Mouse (Mus musculus): ENCODE measurements around the gene Arhgap27. TPM values are rescaled to one million over a fixed set of nuclear protein-coding genes. Genes with fewer than 3 reads are reported as not detected.

Gene Arhgap27
- polyA plus RNA-seq, 1 experiment from 2014 or later: 18.2 TPM

DNA sequence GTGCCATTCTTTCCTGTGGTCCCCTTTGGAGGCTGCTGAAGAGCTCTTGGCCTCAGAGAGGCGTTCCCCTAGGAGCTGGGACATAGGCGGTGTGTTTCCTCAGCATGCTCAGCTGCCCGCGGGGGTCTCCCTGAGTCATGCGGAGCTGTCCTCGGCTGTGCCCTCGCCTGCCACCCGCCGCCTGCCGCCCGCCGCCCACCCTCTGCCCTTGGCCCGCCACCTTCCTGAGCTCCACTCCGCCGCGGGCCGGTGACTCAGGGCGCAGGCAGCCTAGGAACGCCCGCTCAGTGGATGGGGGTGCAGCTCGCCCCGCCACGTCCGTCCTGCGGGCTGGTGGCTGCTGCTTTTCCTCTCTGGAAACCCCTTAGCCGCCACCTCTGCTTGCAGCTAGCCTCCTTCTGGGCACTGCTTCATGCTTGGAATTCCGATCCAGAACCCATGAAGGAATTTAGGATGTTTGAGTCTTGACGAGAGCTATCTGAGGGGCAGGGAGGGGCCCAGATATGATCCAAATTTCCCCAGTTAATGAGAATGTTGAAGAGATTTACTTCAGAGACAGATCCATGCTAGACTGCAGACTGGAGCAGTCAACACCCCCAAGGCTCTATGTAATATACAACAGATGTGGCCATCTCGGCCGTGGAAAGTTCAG, 51.4 kb downstream of the Arhgap27 start:
- DNase-seq (ENCODE audit: low spot score): peak; percentile 79
- no peaks in the 10 kb centered on the region for H3K36me3 ChIP-seq (ENCODE audit: control insufficient read depth, insufficient read depth, low read length)
- H3K9ac ChIP-seq (ENCODE audit: low read length): peak overlapping the region; percentile 63
- H3K4me1 ChIP-seq (replicated peaks; ENCODE audit: control insufficient read depth, insufficient read depth): peaks cover 2% of the 10 kb centered on the region; the same call in 1 of the 2 replicates
- H3K4me2 ChIP-seq (replicated peaks; ENCODE audit: low read depth): peak overlapping the region; percentile 67
- ATAC-seq (ENCODE audit: low FRiP score, low TSS enrichment): peak; percentile 79
- TF ChIP-seq CTCF (IDR thresholded peaks at IDR 0.05; ENCODE audit: low read depth) (peak; percentile 6; the same call in 1 of the 2 replicates), EP300 (optimal IDR thresholded peaks at IDR 0.05) (no peak)
- H3K4me3 ChIP-seq (ENCODE audit: low read depth, low read length): peak overlapping the region; percentile 23
- H3K27ac ChIP-seq (replicated peaks): peak overlapping the region; percentile 67
- H3K27me3 ChIP-seq (ENCODE audit: control insufficient read depth, insufficient read depth, low read length): no peaks in the 10 kb centered on the region
- 3% methylated on average over 27 of the region's 30 CpGs for WGBS
- H3K9me3 ChIP-seq (ENCODE audit: control insufficient read depth, low read length): no peaks in the 10 kb centered on the region

DNA sequence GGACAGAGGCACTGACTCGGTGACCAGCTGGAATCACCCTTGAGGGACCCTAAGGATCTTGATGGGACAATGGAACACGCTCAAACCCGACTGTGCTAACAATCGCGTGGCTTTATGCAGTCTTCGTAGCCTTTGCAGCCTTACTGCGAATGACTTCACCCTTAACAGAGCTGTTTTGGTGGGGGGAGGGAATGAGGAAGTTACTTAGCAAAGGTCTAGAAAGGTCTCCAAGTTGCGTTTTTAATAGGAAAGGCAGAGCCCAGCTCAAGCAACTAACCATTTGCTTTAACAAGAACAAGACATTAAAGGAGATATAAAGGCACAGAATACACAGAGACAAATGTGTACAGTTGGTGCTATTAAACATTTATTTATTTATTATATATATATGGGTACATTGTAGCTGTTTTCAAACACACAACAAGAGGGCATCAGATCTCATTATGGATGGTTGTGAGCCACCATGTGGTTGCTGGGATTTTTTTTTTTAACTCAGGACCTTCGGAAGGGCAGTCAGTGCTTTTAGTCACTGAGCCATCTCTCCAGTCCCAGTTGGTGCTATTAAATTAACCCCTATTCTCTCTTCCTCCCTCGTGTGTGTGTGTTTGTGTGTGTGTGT, 53.4 kb downstream of the Arhgap27 start:
- Histone ChIP-seq H3K9ac (ENCODE audit: low read length) (no peak overlapping the region), H3K4me2 (replicated peaks; ENCODE audit: low read depth) (no peak overlapping the region), H3K4me1 (replicated peaks; ENCODE audit: control insufficient read depth, insufficient read depth) (peaks cover 2% of the 10 kb centered on the region; the same call in 1 of the 2 replicates), H3K27ac (replicated peaks) (no peak overlapping the region), H3K4me3 (ENCODE audit: low read depth, low read length) (no peak overlapping the region), H3K36me3 (ENCODE audit: control insufficient read depth, insufficient read depth, low read length) (no peaks in the 10 kb centered on the region), H3K9me3 (ENCODE audit: control insufficient read depth, low read length) (no peaks in the 10 kb centered on the region), H3K27me3 (ENCODE audit: control insufficient read depth, insufficient read depth, low read length) (no peaks in the 10 kb centered on the region)
- WGBS: 61% methylated on average over 10 of the region's 10 CpGs
- ATAC-seq (ENCODE audit: low FRiP score, low TSS enrichment) (no peak), DNase-seq (ENCODE audit: low spot score) (no peak)
- TF ChIP-seq EP300 (optimal IDR thresholded peaks at IDR 0.05): no peak

- no peak for DNase-seq (ENCODE audit: low spot score)
- peaks cover 2% of the 10 kb centered on the region; the same call in 1 of the 2 replicates for H3K4me1 ChIP-seq (replicated peaks; ENCODE audit: control insufficient read depth, insufficient read depth)
- no peak overlapping the region for H3K27ac ChIP-seq (replicated peaks)
- no peaks in the 10 kb centered on the region for H3K9me3 ChIP-seq (ENCODE audit: control insufficient read depth, low read length)
- no peak overlapping the region for H3K4me2 ChIP-seq (replicated peaks; ENCODE audit: low read depth)
- ATAC-seq (ENCODE audit: low FRiP score, low TSS enrichment): peak; percentile 33; the same call in 1 of the 2 replicates
- WGBS: 41% methylated on average over 8 of the region's 8 CpGs
- H3K27me3 ChIP-seq (ENCODE audit: control insufficient read depth, insufficient read depth, low read length): no peaks in the 10 kb centered on the region
- no peak overlapping the region for H3K4me3 ChIP-seq (ENCODE audit: low read depth, low read length)
- no peaks in the 10 kb centered on the region for H3K36me3 ChIP-seq (ENCODE audit: control insufficient read depth, insufficient read depth, low read length)
- no peak overlapping the region for H3K9ac ChIP-seq (ENCODE audit: low read length)
- TF ChIP-seq EP300 (optimal IDR thresholded peaks at IDR 0.05): no peak
- no peak for TF ChIP-seq CTCF (IDR thresholded peaks at IDR 0.05; ENCODE audit: low read depth)
Observed at GRCm38 (mm10) chr11:103307910-103308309, 55.6 kb downstream of the Arhgap27 start.

DNA sequence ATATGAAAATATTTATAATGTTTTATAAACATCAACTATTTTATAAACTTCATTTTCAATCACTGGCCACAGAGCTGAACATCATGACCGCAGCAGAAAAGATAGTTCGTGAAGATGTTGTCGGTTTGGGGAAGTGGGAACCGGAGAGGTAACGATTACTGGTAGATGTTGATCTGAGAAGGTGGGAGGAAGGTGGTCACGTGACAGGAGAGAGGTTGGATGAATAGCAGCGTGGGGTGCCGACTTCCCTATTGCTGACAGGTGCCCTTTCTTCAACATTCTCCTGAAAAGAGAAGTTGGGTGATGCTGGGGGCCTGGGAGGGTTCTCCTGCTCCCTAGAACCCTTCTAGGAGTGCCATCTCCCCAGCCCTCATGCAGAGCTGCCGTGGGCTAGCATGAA, 59.0 kb downstream of the Arhgap27 start:
- TF ChIP-seq EP300 (optimal IDR thresholded peaks at IDR 0.05) (no peak), CTCF (IDR thresholded peaks at IDR 0.05; ENCODE audit: low read depth) (no peak)
- Histone ChIP-seq H3K27me3 (ENCODE audit: control insufficient read depth, insufficient read depth, low read length) (no peaks in the 10 kb centered on the region), H3K4me1 (replicated peaks; ENCODE audit: control insufficient read depth, insufficient read depth) (no peaks in the 10 kb centered on the region), H3K36me3 (ENCODE audit: control insufficient read depth, insufficient read depth, low read length) (no peaks in the 10 kb centered on the region), H3K4me2 (replicated peaks; ENCODE audit: low read depth) (no peak overlapping the region), H3K9ac (ENCODE audit: low read length) (no peak overlapping the region), H3K9me3 (ENCODE audit: control insufficient read depth, low read length) (no peaks in the 10 kb centered on the region), H3K4me3 (ENCODE audit: low read depth, low read length) (no peak overlapping the region), H3K27ac (replicated peaks) (no peak overlapping the region)
- ATAC-seq (ENCODE audit: low FRiP score, low TSS enrichment) (no peak), DNase-seq (ENCODE audit: low spot score) (no peak)
- 77% methylated on average over 9 of the region's 9 CpGs for WGBS

DNA sequence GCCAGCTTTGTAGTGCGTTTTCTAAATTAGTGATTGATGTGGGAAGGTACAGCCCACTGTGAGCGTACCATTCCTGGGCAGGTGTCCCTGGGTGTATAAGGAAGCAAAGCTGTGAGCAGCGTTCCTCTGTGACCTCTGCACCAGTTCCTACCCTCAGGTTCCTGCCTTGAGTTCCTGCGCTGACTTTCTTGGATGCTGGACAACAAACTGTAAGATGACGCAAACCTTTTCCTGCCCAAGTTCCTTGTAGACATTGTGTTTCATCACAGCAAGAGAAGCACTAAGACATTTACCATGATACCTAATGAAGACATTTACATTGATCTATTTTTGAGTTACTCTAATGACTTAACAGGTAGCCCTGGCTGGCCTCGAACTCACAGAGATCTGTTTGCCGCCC, 68.7 kb downstream of the Arhgap27 start:
- Histone ChIP-seq H3K4me2 (replicated peaks; ENCODE audit: low read depth) (no peak overlapping the region), H3K27me3 (ENCODE audit: control insufficient read depth, insufficient read depth, low read length) (no peaks in the 10 kb centered on the region), H3K27ac (replicated peaks) (no peak overlapping the region), H3K4me1 (replicated peaks; ENCODE audit: control insufficient read depth, insufficient read depth) (no peaks in the 10 kb centered on the region; the same call in 1 of the 2 replicates), H3K9me3 (ENCODE audit: control insufficient read depth, low read length) (no peaks in the 10 kb centered on the region), H3K9ac (ENCODE audit: low read length) (no peak overlapping the region), H3K36me3 (ENCODE audit: control insufficient read depth, insufficient read depth, low read length) (no peaks in the 10 kb centered on the region), H3K4me3 (ENCODE audit: low read depth, low read length) (no peak overlapping the region)
- ATAC-seq (ENCODE audit: low FRiP score, low TSS enrichment) (no peak), DNase-seq (ENCODE audit: low spot score) (no peak)
- WGBS: 82% methylated on average over 7 of the region's 7 CpGs
- TF ChIP-seq CTCF (IDR thresholded peaks at IDR 0.05; ENCODE audit: low read depth) (no peak), EP300 (optimal IDR thresholded peaks at IDR 0.05) (no peak)

- ATAC-seq (ENCODE audit: low FRiP score, low TSS enrichment) (no peak), DNase-seq (ENCODE audit: low spot score) (no peak)
- no peak overlapping the region for H3K27ac ChIP-seq (replicated peaks)
- 73% methylated on average over 6 of the region's 6 CpGs for WGBS
- no peaks in the 10 kb centered on the region for H3K27me3 ChIP-seq (ENCODE audit: control insufficient read depth, insufficient read depth, low read length)
- no peaks in the 10 kb centered on the region; the same call in 1 of the 2 replicates for H3K4me1 ChIP-seq (replicated peaks; ENCODE audit: control insufficient read depth, insufficient read depth)
- no peak overlapping the region for H3K9ac ChIP-seq (ENCODE audit: low read length)
- no peaks in the 10 kb centered on the region for H3K9me3 ChIP-seq (ENCODE audit: control insufficient read depth, low read length)
- H3K4me2 ChIP-seq (replicated peaks; ENCODE audit: low read depth): no peak overlapping the region
- H3K36me3 ChIP-seq (ENCODE audit: control insufficient read depth, insufficient read depth, low read length): no peaks in the 10 kb centered on the region
- no peak overlapping the region for H3K4me3 ChIP-seq (ENCODE audit: low read depth, low read length)
- TF ChIP-seq CTCF (IDR thresholded peaks at IDR 0.05; ENCODE audit: low read depth) (no peak), EP300 (optimal IDR thresholded peaks at IDR 0.05) (no peak)
Observed at GRCm38 (mm10) chr11:103294066-103294465, 69.4 kb downstream of the Arhgap27 start.

Data from stomach, postnatal 0 days (tissue).